Mouse (Mus musculus): ENCODE results near the gene Trim40.

- TF ChIP-seq GATA1 (IDR thresholded peaks at IDR 0.05; ENCODE audit: low read length) = no peak
- no peak for TF ChIP-seq TAL1 (IDR thresholded peaks at IDR 0.05; ENCODE audit: low read length)
Measured at GRCm38 (mm10) chr17:36844725-36845124, 45.2 kb downstream of the Trim40 start.
